Mouse (Mus musculus) forebrain, embryonic 14.5 days (tissue): Measurements from ENCODE around the gene Ccer2. TPM values are rescaled to one million over a fixed set of nuclear protein-coding genes. Genes with fewer than 3 reads are reported as not detected.
A peak's percentile ranks its signal among the peaks of the same experiment; 100 is the strongest.

Experiments used
- ATAC-seq: fragments of 200-750 bp; cut with Nextera tagmentation; 2 replicates; pipeline ENCODE4 v1.8.0; 2017; ENCODE audit warnings: mild to moderate bottlenecking, moderate library complexity
- DNase-seq: peaks from one replicate; pipeline ENCODE4 v3.0.0-alpha.2; 2015; ENCODE audit warnings: low spot score
- H3K27ac ChIP-seq: fragments of 300-500 bp; sonication (generic); 2 replicates; pipeline ENCODE4 v1.5.1; 2014; ENCODE audit warnings: low read depth, mild to moderate bottlenecking, control low read depth, low read length, moderate library complexity
- H3K27me3 ChIP-seq: fragments of 300-500 bp; sonication (generic); replicated peaks from 2 replicates; pipeline ENCODE4 v1.6.1; 2014; ENCODE audit warnings: low read length, control low read depth, mixed read lengths; ENCODE audit not compliant: control insufficient read depth, insufficient read depth
- H3K36me3 ChIP-seq: fragments of 300-500 bp; sonication (generic); 2 replicates; pipeline ENCODE4 v1.6.1; 2014; ENCODE audit warnings: low read length, control low read depth; ENCODE audit not compliant: control insufficient read depth, insufficient read depth
- H3K4me1 ChIP-seq: fragments of 300-500 bp; sonication (generic); 2 replicates; pipeline ENCODE4 v1.6.1; 2014; ENCODE audit warnings: antibody characterized with exemption, low read length, control low read depth; ENCODE audit not compliant: control insufficient read depth, insufficient read depth
- H3K4me2 ChIP-seq: fragments of 300-500 bp; sonication (generic); 2 replicates; pipeline ENCODE4 v1.6.1; 2014; ENCODE audit warnings: mild to moderate bottlenecking, control low read depth, low read length
- H3K4me3 ChIP-seq: fragments of 300-500 bp; sonication (generic); 2 replicates; pipeline ENCODE4 v1.5.1; 2014; ENCODE audit warnings: low read depth, low read length, control low read depth
- H3K9ac ChIP-seq: fragments of 300-500 bp; sonication (generic); 2 replicates; pipeline ENCODE4 v1.6.1; 2014; ENCODE audit warnings: mild to moderate bottlenecking, low read length, control low read depth, moderate library complexity
- H3K9me3 ChIP-seq: fragments of 300-500 bp; sonication (generic); replicated peaks from 2 replicates; pipeline ENCODE4 v1.6.1; 2016; ENCODE audit warnings: low read length, control low read depth, mixed read lengths; ENCODE audit not compliant: control insufficient read depth
- whole genome bisulfite sequencing: fragments of 180-500 bp; shearing (Covaris S2); extraction: QIAGEN DNeasy Blood & Tissue Kit; methylation state at CpG from one replicate; pipeline ENCODE4 v1.1.7; 2014; 5-methylcytosine and 5-hydroxymethylcytosine counted together
- polyA plus RNA-seq: library from polyadenylated mRNA; unstranded; fragments of >200 nt; fragmentation: Nextera tagmentation; extraction: Ambion mirVana; gene quantifications from 2 replicates; pipeline ENCODE4 v1.2.1, GENCODE M21; 2014

Gene Ccer2
- polyA plus RNA-seq, 1 experiment from 2014 or later = not detected

GRCm38 (mm10) chr7:28778825-28779224, 22.9 kb downstream of the Ccer2 start:
- 88% methylated on average over 9 of the region's 9 CpGs for WGBS
- no peak overlapping the region for H3K9ac ChIP-seq
- ATAC-seq = no peak

GRCm38 (mm10) chr7:28780067-28780658, 24.2 kb downstream of the Ccer2 start:
- Histone ChIP-seq H3K4me3 (no peak overlapping the region), H3K4me1 (no peaks in the 10 kb centered on the region; the same call in 1 of the 2 replicates), H3K9ac (peak overlapping the region; percentile 13; the same call in 1 of the 2 replicates), H3K9me3 (no peaks in the 10 kb centered on the region), H3K4me2 (no peak overlapping the region), H3K36me3 (peaks cover 28% of the 10 kb centered on the region), H3K27me3 (no peaks in the 10 kb centered on the region), H3K27ac (no peak overlapping the region)
- 44% methylated on average over 6 of the region's 6 CpGs for WGBS
- DNase-seq = peak; percentile 92
- ATAC-seq = peak; percentile 82

More at GRCm38 (mm10) chr7:28778825-28779224, 22.9 kb downstream of the Ccer2 start:
- Histone ChIP-seq H3K9me3 (no peaks in the 10 kb centered on the region), H3K27me3 (no peaks in the 10 kb centered on the region), H3K4me3 (no peak overlapping the region), H3K27ac (no peak overlapping the region), H3K36me3 (peaks cover 33% of the 10 kb centered on the region), H3K4me1 (no peaks in the 10 kb centered on the region; the same call in 1 of the 2 replicates), H3K4me2 (no peak overlapping the region)
- DNase-seq = no peak

- H3K4me2 ChIP-seq = no peak overlapping the region
- no peaks in the 10 kb centered on the region for H3K27me3 ChIP-seq
- no peak for DNase-seq
- H3K36me3 ChIP-seq = peaks cover 34% of the 10 kb centered on the region
- no peak overlapping the region for H3K9ac ChIP-seq
- no peak overlapping the region for H3K27ac ChIP-seq
- no peaks in the 10 kb centered on the region for H3K9me3 ChIP-seq
- 83% methylated on average over 7 of the region's 7 CpGs for WGBS
- H3K4me3 ChIP-seq = no peak overlapping the region
- ATAC-seq = no peak
- no peaks in the 10 kb centered on the region; the same call in 1 of the 2 replicates for H3K4me1 ChIP-seq
Measured at GRCm38 (mm10) chr7:28780857-28781256, 24.9 kb downstream of the Ccer2 start.

DNA sequence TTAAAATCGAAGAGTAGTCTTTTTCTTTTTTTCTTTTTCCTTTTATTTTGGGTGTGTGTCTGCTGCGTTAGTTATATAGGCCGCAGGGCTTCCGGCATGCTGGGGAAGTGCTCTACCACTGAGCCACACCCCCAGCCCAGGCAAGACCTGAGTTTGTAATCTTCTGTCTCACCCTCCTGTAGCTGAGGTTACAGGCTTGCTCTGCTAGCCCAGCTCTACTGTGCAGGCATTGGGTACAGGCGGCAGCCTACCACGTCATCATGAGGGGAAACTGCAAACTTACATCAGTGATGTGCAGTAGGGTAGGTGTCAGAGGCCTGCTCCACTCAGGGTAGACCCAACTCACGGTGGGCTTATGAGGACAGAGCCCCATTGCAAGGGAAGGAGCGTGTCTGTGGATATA, 25.3 kb downstream of the Ccer2 start:
- no peak for ATAC-seq
- H3K9ac ChIP-seq = no peak overlapping the region
- WGBS = 93% methylated on average over 8 of the region's 8 CpGs
- H3K36me3 ChIP-seq = peaks cover 38% of the 10 kb centered on the region
- no peaks in the 10 kb centered on the region for H3K27me3 ChIP-seq
- no peaks in the 10 kb centered on the region; the same call in 1 of the 2 replicates for H3K4me1 ChIP-seq
- H3K27ac ChIP-seq = no peak overlapping the region
- H3K4me3 ChIP-seq = no peak overlapping the region
- H3K4me2 ChIP-seq = no peak overlapping the region
- no peaks in the 10 kb centered on the region for H3K9me3 ChIP-seq
- DNase-seq = no peak

DNA sequence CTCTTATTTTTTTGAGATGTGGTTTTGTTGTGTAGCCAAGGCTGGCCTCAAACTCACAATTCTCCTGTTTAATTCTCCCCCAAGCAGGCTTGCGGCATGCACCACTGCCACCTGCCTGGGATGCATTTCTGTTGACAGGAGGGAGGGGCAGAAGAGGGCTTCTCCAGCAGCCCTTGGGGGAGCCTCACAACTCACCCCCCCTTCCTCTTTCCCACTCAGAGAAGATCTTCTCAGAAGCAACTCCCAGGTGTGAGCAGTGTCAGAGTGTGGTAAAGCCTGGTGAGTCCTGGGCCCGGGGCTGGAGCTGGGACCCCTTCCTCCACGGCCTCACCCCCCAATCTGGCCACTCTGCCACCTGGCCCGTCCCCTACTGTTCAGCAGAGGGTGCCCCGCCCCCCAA, 29.2 kb downstream of the Ccer2 start:
- peaks cover 36% of the 10 kb centered on the region for H3K36me3 ChIP-seq

GRCm38 (mm10) chr7:28787884-28788283, 31.9 kb downstream of the Ccer2 start:
- no peaks in the 10 kb centered on the region for H3K27me3 ChIP-seq
- ATAC-seq = no peak
- H3K9me3 ChIP-seq = no peaks in the 10 kb centered on the region
- no peak overlapping the region for H3K4me2 ChIP-seq
- DNase-seq = no peak
- H3K4me1 ChIP-seq = no peaks in the 10 kb centered on the region
- 92% methylated on average over 9 of the region's 9 CpGs for WGBS
- peaks cover 30% of the 10 kb centered on the region for H3K36me3 ChIP-seq
- H3K4me3 ChIP-seq = no peak overlapping the region
- no peak overlapping the region for H3K27ac ChIP-seq
- no peak overlapping the region for H3K9ac ChIP-seq

More for the DNA sequence above, 29.2 kb downstream of the Ccer2 start:
- Histone ChIP-seq H3K4me1 (no peaks in the 10 kb centered on the region; the same call in 1 of the 2 replicates), H3K4me2 (no peak overlapping the region), H3K27me3 (no peaks in the 10 kb centered on the region), H3K9ac (no peak overlapping the region), H3K9me3 (no peaks in the 10 kb centered on the region), H3K27ac (no peak overlapping the region), H3K4me3 (no peak overlapping the region)
- 72% methylated on average over 5 of the region's 5 CpGs for WGBS
- ATAC-seq (no peak), DNase-seq (no peak)

DNA sequence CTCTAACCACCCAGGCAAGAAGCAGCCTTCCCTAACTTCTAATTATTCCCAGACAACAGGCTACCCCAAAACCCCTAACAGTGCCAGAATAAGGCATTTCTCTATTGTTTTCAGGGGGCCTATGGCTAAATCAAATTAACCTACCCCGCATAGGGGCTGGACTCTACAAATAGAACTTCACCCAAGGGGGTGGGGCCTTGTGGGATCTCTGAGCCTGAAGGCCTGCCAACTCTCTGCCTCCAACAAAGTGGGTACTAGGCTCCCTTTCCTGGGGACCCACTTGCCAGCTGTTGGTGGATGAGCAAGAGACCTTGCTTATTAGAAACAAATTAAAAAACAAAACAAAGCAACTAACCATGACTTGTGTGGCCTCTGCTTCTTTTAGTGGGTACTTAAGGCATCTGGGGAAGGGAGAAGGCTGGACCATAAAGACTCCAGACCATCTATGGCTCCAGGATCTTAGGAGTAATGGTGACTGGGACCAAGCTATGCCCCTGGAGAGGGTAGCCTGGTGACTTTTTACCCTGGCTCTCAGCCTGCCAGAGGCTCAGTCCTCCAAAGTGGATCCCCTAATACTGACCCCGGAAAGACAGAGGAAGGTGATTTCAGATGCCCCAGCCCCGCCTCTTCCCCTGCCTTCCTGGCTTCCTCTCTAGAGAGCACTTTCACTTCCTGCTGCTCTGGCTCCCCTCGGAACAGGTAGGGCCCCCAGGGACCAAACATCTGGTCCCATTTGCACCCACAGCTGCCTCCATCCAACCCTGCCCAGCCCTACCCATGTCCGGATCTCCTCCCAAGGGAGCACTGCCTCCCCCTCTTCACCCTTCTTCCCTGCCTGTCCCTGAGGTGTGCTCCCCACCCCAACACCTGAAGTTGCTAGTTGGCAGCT, 32.6 kb downstream of the Ccer2 start, which contains the start of gene Rinl:
Gene Rinl, plus strand, starts transcription at position 663 of the 889 bp plus-strand sequence.
- Histone ChIP-seq H3K9ac (no peak within 1 kb of the TSS), H3K36me3 (peaks cover 25% of the 10 kb centered on the region), H3K27ac (no peak within 1 kb of the TSS), H3K9me3 (no peaks in the 10 kb centered on the region), H3K27me3 (no peaks in the 10 kb centered on the region), H3K4me3 (no peak within 1 kb of the TSS), H3K4me2 (no peak within 1 kb of the TSS), H3K4me1 (no peaks in the 10 kb centered on the region)
- ATAC-seq (no peak), DNase-seq (no peak)
- 75% methylated on average over 5 of the region's 5 CpGs for WGBS

DNA sequence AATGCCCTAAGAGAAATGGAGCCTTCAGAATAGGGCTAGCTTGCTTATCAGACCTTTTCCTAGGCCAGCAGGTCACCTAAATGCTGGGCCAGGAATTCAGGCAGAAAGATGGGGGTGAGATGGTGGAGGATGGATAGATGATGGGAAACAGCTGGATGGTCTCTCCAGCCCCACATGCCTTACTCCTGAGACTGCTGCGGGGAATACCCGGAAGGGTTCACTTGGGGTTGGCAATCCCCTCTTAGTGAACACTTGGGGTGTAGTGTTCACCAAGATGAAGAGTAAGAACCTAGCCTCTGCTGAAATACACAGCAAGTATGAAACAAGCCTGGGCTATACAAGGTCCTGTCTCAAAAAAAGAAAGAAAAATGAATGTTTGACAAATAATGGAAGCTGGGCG, 33.3 kb downstream of the Ccer2 start:
- ATAC-seq (no peak), DNase-seq (no peak)
- Histone ChIP-seq H3K4me1 (no peaks in the 10 kb centered on the region), H3K4me3 (no peak overlapping the region), H3K4me2 (no peak overlapping the region), H3K9me3 (no peaks in the 10 kb centered on the region), H3K9ac (no peak overlapping the region), H3K36me3 (peaks cover 25% of the 10 kb centered on the region), H3K27me3 (no peaks in the 10 kb centered on the region), H3K27ac (no peak overlapping the region)
- WGBS = 94% methylated on average over 3 of the region's 3 CpGs
